Mouse (Mus musculus): ENCODE measurements at regions not wholly inside any gene's neighbourhood (a gene's known extent, or its start where the extent isn't known, plus 50 kb on each side); places are given as distances from the start of the nearest gene placed in this dataset.
"Not testable (repeated sequence)": the region's sequence is repeated elsewhere in the genome, so short reads cannot be mapped to it uniquely, and the experiment has no call there.

DNA sequence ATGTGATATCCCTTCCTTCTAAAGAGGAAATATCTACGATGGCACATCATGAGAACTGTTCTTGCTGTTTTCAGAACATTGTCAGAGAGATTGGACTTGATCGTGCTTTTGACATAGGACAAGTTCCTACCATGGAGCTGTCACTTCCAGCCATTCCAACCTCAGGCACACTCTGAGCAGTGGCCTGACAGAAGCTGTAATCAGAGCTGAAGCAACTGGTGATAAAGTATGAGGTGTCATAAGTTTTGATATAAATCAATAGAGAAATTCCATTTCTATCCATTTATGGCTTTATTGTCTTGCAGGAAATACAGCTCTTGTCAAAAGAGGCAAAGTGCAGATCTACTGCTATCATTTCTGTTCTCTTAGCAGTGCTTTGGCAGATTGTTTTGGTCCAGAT lies 603.7 kb upstream of the Adam24 start:
- no peaks in the 10 kb centered on the region for H3K4me1 ChIP-seq
- H3K36me3 ChIP-seq = no peaks in the 10 kb centered on the region
- H3K27me3 ChIP-seq (ENCODE audit: low read depth, poor library complexity, severe bottlenecking) = no peaks in the 10 kb centered on the region
- no peak overlapping the region for H3K4me3 ChIP-seq
- no peak overlapping the region for H3K27ac ChIP-seq
- WGBS = 93% methylated on average over 2 of the region's 2 CpGs
- no peaks in the 10 kb centered on the region for H3K9me3 ChIP-seq (replicated peaks)
- no peak for DNase-seq (ENCODE audit: low spot score)

DNA sequence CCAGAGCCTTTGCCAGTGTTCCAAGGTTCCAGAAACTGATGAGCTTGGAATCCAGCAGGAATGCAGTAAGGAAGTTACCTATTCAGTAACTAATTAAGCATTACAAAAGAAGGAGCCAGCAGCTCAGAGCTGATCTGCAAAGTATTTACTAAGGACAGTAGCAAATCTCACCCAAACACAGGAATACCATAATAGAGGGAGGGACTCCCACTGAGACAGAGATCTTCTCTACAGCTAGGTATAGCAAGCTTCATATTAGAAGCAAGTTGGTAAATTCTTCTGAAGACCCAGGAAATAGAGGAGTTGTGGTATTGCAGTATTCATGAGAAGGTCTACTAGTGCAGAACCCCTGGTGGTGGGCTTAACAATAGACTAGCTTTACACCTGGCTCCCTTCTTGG lies 593.9 kb upstream of the Adam24 start:
- not testable (repeated sequence) for H3K4me3 ChIP-seq; H3K27ac ChIP-seq; H3K27me3 ChIP-seq (ENCODE audit: low read depth, poor library complexity, severe bottlenecking); DNase-seq (ENCODE audit: low spot score); H3K36me3 ChIP-seq; H3K9me3 ChIP-seq (replicated peaks); H3K4me1 ChIP-seq

DNA sequence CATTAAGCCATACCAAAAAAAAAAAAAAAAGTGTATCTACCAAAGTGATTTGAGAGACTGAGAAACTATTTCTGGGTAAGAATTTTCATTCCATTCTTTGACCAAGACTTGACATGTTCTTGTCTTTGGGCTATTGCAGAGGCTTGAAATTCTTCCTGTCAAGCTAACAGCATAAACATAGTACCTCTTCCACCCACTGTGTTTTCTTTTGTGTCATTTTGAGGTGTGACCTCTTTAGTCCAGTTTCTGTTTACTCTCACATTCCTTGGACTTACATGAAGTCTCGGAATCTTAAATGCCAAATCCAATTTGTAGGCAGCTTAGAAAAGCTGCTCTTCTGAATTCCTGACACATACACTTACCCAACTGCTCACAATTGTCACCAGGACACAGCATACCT lies 590.7 kb upstream of the Adam24 start:
- no peak for DNase-seq (ENCODE audit: low spot score)
- Histone ChIP-seq H3K27ac (no peak overlapping the region), H3K4me3 (no peak overlapping the region), H3K36me3 (no peaks in the 10 kb centered on the region), H3K4me1 (no peaks in the 10 kb centered on the region), H3K27me3 (ENCODE audit: low read depth, poor library complexity, severe bottlenecking) (no peaks in the 10 kb centered on the region), H3K9me3 (replicated peaks) (no peaks in the 10 kb centered on the region)
- WGBS = 67% methylated on average over 1 of the region's 1 CpGs

DNA sequence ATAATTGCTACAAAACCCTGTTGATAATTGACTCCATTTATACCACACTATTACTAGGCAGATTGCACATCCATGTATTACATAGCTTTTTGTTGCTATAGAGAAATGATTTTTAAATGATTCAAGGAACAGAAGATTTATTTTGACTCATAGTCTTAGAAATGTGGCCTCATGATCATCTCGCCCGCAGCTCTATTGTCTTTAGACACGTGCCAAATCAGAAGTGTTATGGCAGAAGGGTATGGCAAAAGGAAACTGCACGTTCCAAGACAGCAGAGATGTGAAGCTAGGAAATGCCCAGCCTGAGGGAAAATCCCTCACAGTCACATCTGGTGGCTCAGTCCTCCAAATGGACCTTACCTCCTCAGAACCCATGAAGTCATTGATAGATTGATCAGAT lies 585.5 kb upstream of the Adam24 start:
- H3K4me3 ChIP-seq = no peak overlapping the region
- H3K9me3 ChIP-seq (replicated peaks) = no peaks in the 10 kb centered on the region
- no peaks in the 10 kb centered on the region for H3K27me3 ChIP-seq (ENCODE audit: low read depth, poor library complexity, severe bottlenecking)
- WGBS = 91% methylated on average over 4 of the region's 4 CpGs
- H3K4me1 ChIP-seq = no peaks in the 10 kb centered on the region
- no peaks in the 10 kb centered on the region for H3K36me3 ChIP-seq
- no peak for DNase-seq (ENCODE audit: low spot score)
- no peak overlapping the region for H3K27ac ChIP-seq

DNA sequence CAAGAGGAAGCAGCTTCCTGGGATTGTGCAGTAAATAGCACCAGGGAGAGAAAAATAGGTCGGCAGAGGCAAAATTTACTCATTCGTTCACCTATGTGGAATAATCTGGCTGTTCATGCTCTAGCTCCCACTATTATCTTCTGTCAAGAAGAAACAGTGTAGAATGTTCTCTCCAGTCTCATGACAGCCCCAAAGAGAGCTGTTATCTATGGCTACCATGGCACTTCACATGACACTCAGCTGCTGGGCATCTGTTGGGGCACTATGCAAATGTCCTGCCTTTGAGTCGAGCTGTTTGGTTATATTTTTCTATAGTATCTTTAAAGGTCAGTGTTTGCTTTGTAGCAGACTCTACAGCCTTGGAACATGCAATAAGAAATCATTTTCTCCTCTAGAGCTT lies 550.5 kb upstream of the Adam24 start:
- DNase-seq (ENCODE audit: low spot score) = no peak
- 87% methylated on average over 3 of the region's 3 CpGs for WGBS
- no peaks in the 10 kb centered on the region for H3K36me3 ChIP-seq
- no peaks in the 10 kb centered on the region for H3K27me3 ChIP-seq (ENCODE audit: low read depth, poor library complexity, severe bottlenecking)
- no peaks in the 10 kb centered on the region for H3K9me3 ChIP-seq (replicated peaks)
- no peaks in the 10 kb centered on the region for H3K4me1 ChIP-seq
- H3K27ac ChIP-seq = no peak overlapping the region
- no peak overlapping the region for H3K4me3 ChIP-seq

DNA sequence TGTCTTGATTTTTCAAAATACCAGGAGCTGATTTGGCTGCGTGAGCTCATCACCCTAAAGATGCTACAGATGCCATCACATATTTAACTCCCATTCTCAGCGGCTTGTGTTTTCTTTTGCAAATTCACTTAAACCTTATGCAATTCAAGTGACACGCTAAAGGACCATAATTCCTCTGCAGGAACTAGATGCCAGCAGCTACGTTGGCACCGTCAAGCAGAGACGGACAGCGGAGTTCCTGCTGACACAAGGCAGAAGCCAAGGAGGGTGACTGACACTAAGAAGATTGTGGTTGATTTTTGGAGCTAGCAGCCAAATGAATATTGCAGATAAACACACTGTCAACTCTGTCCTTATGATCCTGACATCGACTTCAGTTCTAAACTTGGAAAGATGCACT lies 547.7 kb upstream of the Adam24 start:
- Histone ChIP-seq H3K9me3 (replicated peaks) (no peaks in the 10 kb centered on the region), H3K36me3 (no peaks in the 10 kb centered on the region)
- 94% methylated on average over 8 of the region's 8 CpGs for WGBS

DNA sequence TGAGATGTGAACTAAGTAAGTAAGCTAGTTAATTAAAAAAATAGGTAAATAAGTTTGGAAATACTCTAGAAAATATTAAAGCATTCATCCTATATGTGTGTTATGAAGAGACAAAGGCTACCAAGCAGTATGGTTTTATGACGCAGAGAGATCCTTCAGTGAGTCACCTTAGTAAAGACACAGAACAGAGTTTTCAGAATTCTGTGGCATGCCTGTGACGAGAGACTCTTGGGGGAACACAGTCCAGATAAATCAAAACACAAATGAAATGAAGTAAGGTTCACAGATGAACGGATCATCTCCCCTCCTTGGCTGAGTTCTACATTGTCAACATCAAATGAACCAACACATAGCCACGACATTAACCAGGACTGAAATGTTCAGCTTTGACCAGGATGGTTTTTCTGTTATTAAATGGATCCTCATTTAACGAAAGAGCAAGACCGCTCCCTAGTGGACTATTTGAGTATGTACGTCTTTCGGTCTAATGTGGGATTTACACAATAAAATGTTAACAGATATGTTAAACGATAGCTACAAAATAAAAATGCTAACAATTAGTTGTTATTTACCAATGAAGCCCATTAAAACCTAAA lies 542.1 kb upstream of the Adam24 start:
- H3K27me3 ChIP-seq (ENCODE audit: low read depth, poor library complexity, severe bottlenecking) = no peaks in the 10 kb centered on the region
- no peak overlapping the region for H3K4me3 ChIP-seq
- no peak overlapping the region for H3K27ac ChIP-seq
- no peaks in the 10 kb centered on the region for H3K4me1 ChIP-seq
- H3K9me3 ChIP-seq (replicated peaks) = no peaks in the 10 kb centered on the region
- DNase-seq (ENCODE audit: low spot score) = no peak
- WGBS = 30% methylated on average over 9 of the region's 9 CpGs
- no peaks in the 10 kb centered on the region for H3K36me3 ChIP-seq

More for the DNA sequence above, 547.7 kb upstream of the Adam24 start:
- Histone ChIP-seq H3K27me3 (ENCODE audit: low read depth, poor library complexity, severe bottlenecking) (no peaks in the 10 kb centered on the region), H3K4me1 (no peaks in the 10 kb centered on the region), H3K27ac (no peak overlapping the region), H3K4me3 (no peak overlapping the region)
- no peak for DNase-seq (ENCODE audit: low spot score)

DNA sequence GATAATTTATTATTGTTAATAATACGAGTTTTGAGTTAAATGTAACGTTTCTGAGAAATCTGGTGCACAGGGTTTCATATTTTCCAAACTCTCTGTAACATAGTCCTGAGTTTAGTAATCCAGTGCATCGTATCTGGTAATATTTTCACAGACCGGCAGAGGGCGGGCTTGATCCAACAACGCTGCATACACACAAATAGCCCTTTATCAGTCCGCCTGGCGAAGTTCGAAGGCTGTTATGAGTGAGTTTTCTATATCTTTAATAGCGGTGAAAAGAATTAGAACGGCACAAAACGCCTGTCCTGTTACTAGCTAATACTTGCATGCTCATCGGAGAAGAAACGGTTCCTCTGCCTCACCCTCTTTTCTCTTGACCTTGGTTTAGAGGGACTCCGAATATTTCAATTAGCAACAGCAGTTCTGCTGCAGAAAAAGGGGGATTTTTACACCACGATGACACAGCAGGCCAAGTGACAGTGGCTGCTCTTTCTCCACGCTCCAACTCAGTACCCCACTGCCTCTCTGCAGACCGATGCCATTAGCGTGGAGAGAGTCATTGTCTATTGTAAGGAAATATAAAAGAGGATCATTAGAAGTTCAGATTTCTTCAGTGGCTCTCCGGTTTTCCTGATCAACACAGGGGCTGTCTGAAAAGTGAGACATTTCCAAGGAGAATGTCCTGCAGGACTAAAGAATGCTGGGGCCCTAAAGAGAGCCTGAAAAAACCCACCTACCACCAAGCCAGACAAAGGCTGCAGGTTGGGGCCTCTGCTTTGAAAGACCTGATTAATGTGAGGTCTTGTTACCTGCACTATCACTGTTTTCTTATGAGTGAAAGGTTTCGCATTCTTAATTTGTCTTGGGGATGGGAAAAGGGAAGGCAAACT lies 523.7 kb upstream of the Adam24 start:
- Histone ChIP-seq H3K4me3 (peak overlapping the region; percentile 31; the same call in 1 of the 2 replicates), H3K27ac (no peak overlapping the region), H3K9me3 (replicated peaks) (no peaks in the 10 kb centered on the region), H3K27me3 (ENCODE audit: low read depth, poor library complexity, severe bottlenecking) (no peaks in the 10 kb centered on the region), H3K4me1 (no peaks in the 10 kb centered on the region), H3K36me3 (no peaks in the 10 kb centered on the region)
- peak; percentile 75 for DNase-seq (ENCODE audit: low spot score)
- WGBS = 29% methylated on average over 21 of the region's 21 CpGs

DNA sequence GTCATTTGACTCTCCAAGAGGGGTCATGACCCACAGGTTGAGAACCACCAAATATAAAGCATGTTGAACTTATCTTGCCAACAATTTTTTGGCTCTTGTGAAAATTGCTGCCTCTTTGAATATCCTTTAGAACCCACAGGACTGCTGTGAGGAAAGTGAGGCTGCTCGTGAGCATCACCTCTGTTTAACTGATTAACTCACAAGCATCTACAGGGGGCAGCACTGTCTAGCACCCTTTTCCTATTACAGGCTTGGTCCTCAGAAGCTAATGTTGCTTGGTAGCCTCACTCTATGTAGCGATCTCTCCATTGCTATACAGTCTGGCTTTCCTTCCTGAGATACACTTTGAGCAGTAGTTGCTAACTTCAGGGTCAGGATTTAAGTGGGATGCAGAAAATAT lies 522.4 kb upstream of the Adam24 start:
- DNase-seq (ENCODE audit: low spot score) = no peak
- Histone ChIP-seq H3K27me3 (ENCODE audit: low read depth, poor library complexity, severe bottlenecking) (no peaks in the 10 kb centered on the region), H3K4me1 (no peaks in the 10 kb centered on the region), H3K36me3 (no peaks in the 10 kb centered on the region), H3K4me3 (no peak overlapping the region), H3K27ac (no peak overlapping the region), H3K9me3 (replicated peaks) (no peaks in the 10 kb centered on the region)
- WGBS = 50% methylated on average over 2 of the region's 2 CpGs

DNA sequence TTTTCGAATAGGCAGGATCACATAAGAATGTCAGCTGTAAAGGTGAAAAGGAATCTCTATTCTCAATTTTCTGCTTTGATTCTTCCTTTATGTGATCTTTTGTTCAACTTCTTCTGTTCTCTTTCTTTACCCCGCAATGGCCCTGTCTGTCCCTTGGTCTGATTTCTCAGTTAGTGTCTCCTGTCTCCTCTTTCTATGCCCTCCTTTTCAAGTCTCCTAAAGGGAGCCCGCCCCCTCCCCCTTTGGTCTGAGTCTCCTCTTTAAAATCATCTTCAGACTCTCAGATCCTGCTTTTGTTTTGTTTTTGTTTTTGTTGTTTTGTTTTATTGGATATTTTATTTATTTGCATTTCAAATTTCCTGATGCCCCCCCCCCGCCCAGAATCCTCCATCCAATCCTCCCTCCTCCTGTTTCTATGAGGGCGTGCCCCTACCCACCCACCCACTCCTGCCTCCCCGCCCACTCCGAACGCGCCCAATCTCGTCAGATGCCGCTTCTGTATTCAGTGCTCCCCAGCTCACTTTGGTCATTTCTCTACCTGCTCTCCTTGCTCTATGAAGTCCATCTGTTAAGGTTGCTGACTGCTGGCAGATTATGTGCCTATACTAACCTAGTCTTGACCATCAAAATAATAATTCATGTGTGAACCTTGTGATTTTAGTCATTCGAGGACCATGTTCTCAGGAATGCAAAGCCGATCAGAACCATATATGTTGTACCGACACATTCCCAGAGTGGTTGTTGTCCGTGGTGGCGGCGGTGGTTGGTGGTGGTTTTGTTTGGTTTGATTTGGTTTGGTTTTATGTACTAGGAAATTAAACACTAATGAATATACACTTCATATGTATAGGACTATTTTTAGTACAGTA lies 487.9 kb upstream of the Adam24 start:
- no peak for DNase-seq (ENCODE audit: low spot score)
- Histone ChIP-seq H3K36me3 (no peaks in the 10 kb centered on the region), H3K4me3 (peak overlapping the region; percentile 26), H3K27me3 (ENCODE audit: low read depth, poor library complexity, severe bottlenecking) (no peaks in the 10 kb centered on the region), H3K9me3 (replicated peaks) (no peaks in the 10 kb centered on the region), H3K27ac (no peak overlapping the region), H3K4me1 (no peaks in the 10 kb centered on the region)
- 36% methylated on average over 17 of the region's 17 CpGs for WGBS

DNA sequence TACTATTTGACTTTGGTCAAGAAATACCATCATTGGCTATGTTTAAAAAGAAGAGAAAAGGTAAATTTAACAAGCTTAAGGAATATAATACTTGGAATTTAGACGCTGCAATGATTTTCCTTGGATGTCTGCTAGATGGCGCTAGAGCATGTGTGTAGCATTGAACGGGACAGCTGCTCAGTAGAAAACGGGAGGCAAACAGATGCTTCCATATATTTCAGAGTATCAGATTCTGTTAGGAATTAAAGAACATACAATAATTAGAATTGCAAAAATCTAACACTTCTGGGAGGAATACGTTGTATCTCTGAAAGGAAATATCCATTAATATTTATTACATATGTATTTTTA lies 487.3 kb upstream of the Adam24 start:
- Histone ChIP-seq H3K27me3 (ENCODE audit: low read depth, poor library complexity, severe bottlenecking) (no peaks in the 10 kb centered on the region), H3K36me3 (no peaks in the 10 kb centered on the region), H3K4me3 (no peak overlapping the region; the same call in 1 of the 2 replicates), H3K27ac (no peak overlapping the region), H3K4me1 (no peaks in the 10 kb centered on the region), H3K9me3 (replicated peaks) (no peaks in the 10 kb centered on the region)
- WGBS = 4% methylated on average over 5 of the region's 5 CpGs
- DNase-seq (ENCODE audit: low spot score) = no peak

DNA sequence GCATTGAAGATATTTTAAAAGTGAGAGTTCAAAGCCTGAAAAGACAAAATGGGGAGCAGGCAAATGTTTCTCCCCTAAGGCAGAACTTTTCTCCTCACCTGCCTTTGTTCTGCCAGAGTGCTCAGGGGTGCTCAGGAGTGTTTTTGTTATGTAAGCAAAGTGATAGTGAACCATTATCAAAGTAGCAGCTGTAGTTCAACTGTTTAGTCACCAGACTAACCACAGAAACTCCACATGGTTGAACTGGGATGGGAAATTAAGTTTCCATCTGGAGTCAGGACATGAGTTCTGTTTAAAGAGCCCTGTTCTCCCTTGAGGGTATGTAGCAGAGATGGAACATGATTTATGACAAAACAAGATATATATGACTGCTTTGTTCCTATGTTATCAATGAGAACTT lies 482.6 kb upstream of the Adam24 start:
- no peak overlapping the region for H3K27ac ChIP-seq
- H3K27me3 ChIP-seq (ENCODE audit: low read depth, poor library complexity, severe bottlenecking) = no peaks in the 10 kb centered on the region
- no peaks in the 10 kb centered on the region for H3K4me1 ChIP-seq
- no peaks in the 10 kb centered on the region for H3K36me3 ChIP-seq
- DNase-seq (ENCODE audit: low spot score) = no peak
- H3K9me3 ChIP-seq (replicated peaks) = no peaks in the 10 kb centered on the region
- no peak overlapping the region for H3K4me3 ChIP-seq

DNA sequence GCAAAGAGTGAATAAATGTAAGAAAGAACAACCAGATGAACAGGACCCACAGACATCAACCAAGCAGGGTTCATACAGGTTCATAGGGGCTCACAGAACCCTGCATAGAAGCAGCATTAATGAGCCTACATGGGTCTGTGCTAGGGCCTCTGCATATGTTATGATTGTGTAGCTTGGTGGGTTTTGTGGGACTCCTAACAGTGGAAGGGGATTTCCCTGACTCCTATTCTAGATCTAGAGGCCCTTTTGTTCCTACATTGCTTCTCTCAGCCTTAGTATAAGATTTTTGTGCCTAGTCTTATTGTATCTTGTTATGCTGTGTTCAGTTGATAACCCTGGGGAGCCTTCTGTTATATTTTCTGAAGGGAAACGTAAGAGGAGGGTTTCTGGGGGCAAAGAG lies 481.7 kb upstream of the Adam24 start:
- Histone ChIP-seq H3K27me3 (ENCODE audit: low read depth, poor library complexity, severe bottlenecking) (no peaks in the 10 kb centered on the region), H3K9me3 (replicated peaks) (no peaks in the 10 kb centered on the region), H3K4me1 (no peaks in the 10 kb centered on the region), H3K4me3 (no peak overlapping the region), H3K27ac (no peak overlapping the region), H3K36me3 (no peaks in the 10 kb centered on the region)
- 68% methylated on average over 1 of the region's 1 CpGs for WGBS
- DNase-seq (ENCODE audit: low spot score) = no peak

Measured in limb, embryonic 10.5 days (tissue).